Mouse (Mus musculus) heart, adult 2 months (tissue): ENCODE results near the gene Ndufab1.

ENCODE experiments used
- CTCF ChIP-seq: fragments of 200-600 bp; IDR thresholded peaks from 2 replicates; pipeline ENCODE4 v1.8.1; 2022; ENCODE audit warnings: antibody characterized with exemption, mild to moderate bottlenecking, moderate library complexity
- POLR2A ChIP-seq: fragments of 200-500 bp; IDR thresholded peaks from 2 replicates; pipeline ENCODE4 v1.6.1; 2011; ENCODE audit warnings: mild to moderate bottlenecking, low read depth, low read length, control low read depth; ENCODE audit not compliant: insufficient read depth

DNA sequence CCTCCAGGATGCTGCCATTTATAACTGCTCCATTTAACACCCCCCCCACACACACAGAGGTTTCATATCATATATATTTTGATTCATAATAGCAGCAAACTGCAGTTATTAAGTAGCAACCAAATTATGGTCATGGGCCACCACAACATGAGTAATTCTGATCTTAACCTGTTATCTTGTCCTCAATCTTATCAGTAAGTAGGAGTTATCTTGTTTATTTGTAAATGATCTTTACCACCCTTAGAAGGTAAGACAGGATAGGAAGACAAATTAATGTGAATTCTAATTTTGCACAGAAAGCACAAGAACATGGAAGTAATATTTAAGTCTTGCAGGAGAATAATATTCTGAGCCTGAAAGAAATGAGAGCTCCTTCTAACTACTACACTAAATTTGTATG, 30.1 kb upstream of the Ndufab1 start:
- TF ChIP-seq POLR2A (no peak), CTCF (no peak)
